Mouse (Mus musculus) hindbrain, embryonic 11.5 days (tissue): ENCODE measurements around the gene Mfsd4b5. TPM values are rescaled to one million over a fixed set of nuclear protein-coding genes. Genes with fewer than 3 reads are reported as not detected.

ENCODE experiments used
- ATAC-seq: fragments of 200-750 bp; cut with Nextera tagmentation; 2 replicates; pipeline ENCODE4 v1.8.0; 2017; ENCODE audit warnings: mild to moderate bottlenecking, moderate TSS enrichment, moderate library complexity; ENCODE audit not compliant: low FRiP score
- DNase-seq: peaks from one replicate; pipeline ENCODE4 v3.0.0-alpha.2; 2015; ENCODE audit warnings: low spot score
- H3K27ac ChIP-seq: fragments of 300-500 bp; sonication (generic); 2 replicates; pipeline ENCODE4 v1.5.1; 2014; ENCODE audit warnings: mild to moderate bottlenecking, low read depth, low read length
- H3K27me3 ChIP-seq: fragments of 300-500 bp; sonication (generic); 2 replicates; pipeline ENCODE4 v1.6.1; 2014; ENCODE audit warnings: mild to moderate bottlenecking, low read length, moderate library complexity, mixed read lengths; ENCODE audit not compliant: control insufficient read depth, insufficient read depth
- H3K36me3 ChIP-seq: fragments of 300-500 bp; sonication (generic); 2 replicates; pipeline ENCODE4 v1.6.1; 2014; ENCODE audit warnings: mild to moderate bottlenecking, low read length, moderate library complexity, mixed read lengths; ENCODE audit not compliant: control insufficient read depth, insufficient read depth
- H3K4me1 ChIP-seq: fragments of 300-500 bp; sonication (generic); replicated peaks from 2 replicates; pipeline ENCODE4 v1.6.1; 2014; ENCODE audit warnings: low read length, mixed read lengths; ENCODE audit not compliant: control insufficient read depth, insufficient read depth
- H3K4me2 ChIP-seq: fragments of 300-500 bp; sonication (generic); replicated peaks from 2 replicates; pipeline ENCODE4 v1.6.1; 2014; ENCODE audit warnings: mild to moderate bottlenecking, low read depth, low read length
- H3K4me3 ChIP-seq: fragments of 300-500 bp; sonication (generic); 2 replicates; pipeline ENCODE4 v1.5.1; 2014; ENCODE audit warnings: low read depth, low read length
- H3K9ac ChIP-seq: fragments of 300-500 bp; sonication (generic); 2 replicates; pipeline ENCODE4 v1.6.1; 2014; ENCODE audit warnings: low read depth, low read length
- H3K9me3 ChIP-seq: fragments of 300-500 bp; sonication (generic); 2 replicates; pipeline ENCODE4 v1.6.1; 2016; ENCODE audit warnings: low read length; ENCODE audit not compliant: control insufficient read depth
- WGBS: fragments of 180-500 bp; shearing (Covaris S2); extraction: QIAGEN DNeasy Blood & Tissue Kit; methylation state at CpG from one replicate; pipeline ENCODE4 v1.1.7; 2014; 5-methylcytosine and 5-hydroxymethylcytosine counted together
- polyA plus RNA-seq: library from polyadenylated mRNA; unstranded; fragments of >200 nt; fragmentation: Nextera tagmentation; extraction: Ambion mirVana; gene quantifications from 2 replicates; pipeline ENCODE4 v1.2.1, GENCODE M21; 2014

Gene Mfsd4b5
- polyA plus RNA-seq, 1 experiment from 2014 or later: 0.09 TPM

- no peak for DNase-seq
- H3K4me1 ChIP-seq: no peaks in the 10 kb centered on the region
- H3K9ac ChIP-seq: no peak overlapping the region
- no peak for ATAC-seq
- no peaks in the 10 kb centered on the region for H3K9me3 ChIP-seq
- no peak overlapping the region for H3K4me3 ChIP-seq
- WGBS: 75% methylated on average over 13 of the region's 13 CpGs
- H3K36me3 ChIP-seq: no peaks in the 10 kb centered on the region
- no peaks in the 10 kb centered on the region for H3K27me3 ChIP-seq
- no peak overlapping the region for H3K4me2 ChIP-seq
- no peak overlapping the region for H3K27ac ChIP-seq
Measured at GRCm38 (mm10) chr10:39908768-39909441, 77.5 kb downstream of the Mfsd4b5 start.

Other genes starting within 250 kb of the Mfsd4b5 start
- 3.8 and 4.1 TPM in 2 replicates for gene Mfsd4b4, start 87.4 kb downstream of the Mfsd4b5 start, polyA plus RNA-seq
- not detected in 2 replicates for gene Mfsd4b2, start 59.7 kb downstream of the Mfsd4b5 start, polyA plus RNA-seq
- 0.11 TPM in 1 of 2 replicates, not detected in the other for gene Mfsd4b3, start 26.5 kb downstream of the Mfsd4b5 start, polyA plus RNA-seq
- 0.26 and 0.35 TPM in 2 replicates for gene Mfsd4b1, start 38.6 kb upstream of the Mfsd4b5 start, polyA plus RNA-seq
- gene Slc16a10, start 155.6 kb upstream of the Mfsd4b5 start, polyA plus RNA-seq: 8.6 and 8.9 TPM in 2 replicates